Mouse (Mus musculus): ENCODE results near the gene Fahd2a.

- TF ChIP-seq POLR2A (IDR thresholded peaks at IDR 0.05; ENCODE audit: insufficient read length, low read depth): no peak
- TF ChIP-seq MAX (IDR thresholded peaks at IDR 0.05; ENCODE audit: low read depth): no peak
- TF ChIP-seq E2F4 (IDR thresholded peaks at IDR 0.05; ENCODE audit: insufficient read depth): no peak
- TF ChIP-seq TCF12 (IDR thresholded peaks at IDR 0.05; ENCODE audit: insufficient read depth, poor library complexity, severe bottlenecking): no peak
- no peak for TF ChIP-seq USF1 (IDR thresholded peaks at IDR 0.05; ENCODE audit: low read depth)
- TF ChIP-seq TCF3 (IDR thresholded peaks at IDR 0.05; ENCODE audit: insufficient read length, low read depth): no peak
- TF ChIP-seq MYOG (IDR thresholded peaks at IDR 0.05; ENCODE audit: control insufficient read depth in 1 of 3, insufficient read depth in 1 of 3, insufficient read length in 2 of 3, low read depth in 2 of 3): no peak
- TF ChIP-seq MYOD1 (IDR thresholded peaks at IDR 0.05; ENCODE audit: control insufficient read depth in 1 of 3, insufficient read length in 2 of 3, low read depth in 2 of 3): no peak
- TF ChIP-seq SRF (IDR thresholded peaks at IDR 0.05; ENCODE audit: control insufficient read depth, insufficient read length, low read depth): no peak
- TF ChIP-seq POLR2AphosphoS2 (IDR thresholded peaks at IDR 0.05; ENCODE audit: insufficient read length, low read depth): no peak
- TF ChIP-seq CEBPB (IDR thresholded peaks at IDR 0.05; ENCODE audit: insufficient read depth, poor library complexity, severe bottlenecking): no peak
- TF ChIP-seq REST (IDR thresholded peaks at IDR 0.05; ENCODE audit: insufficient read depth, insufficient read length): no peak
Observed at GRCm38 (mm10) chr2:127470183-127470582, 25.8 kb upstream of the Fahd2a start.

All from myocyte (in vitro differentiated cells).